Mouse (Mus musculus): ENCODE data around the gene Clns1a. TPM values are rescaled to one million over a fixed set of nuclear protein-coding genes. Genes with fewer than 3 reads are reported as not detected.

Gene Clns1a
- polyA plus RNA-seq, 1 experiment from 2014 or later = 205 TPM

GRCm38 (mm10) chr7:97756967-97757881 is 60.8 kb downstream of the Clns1a start:
- Histone ChIP-seq H3K27me3 (ENCODE audit: insufficient read depth, low read length) (no peaks in the 10 kb centered on the region), H3K4me3 (ENCODE audit: low read length) (no peak overlapping the region), H3K9me3 (ENCODE audit: low read length) (no peaks in the 10 kb centered on the region), H3K27ac (ENCODE audit: low read length) (no peak overlapping the region), H3K4me2 (replicated peaks; ENCODE audit: low read depth, low read length) (no peak overlapping the region), H3K9ac (replicated peaks; ENCODE audit: low read length) (no peak overlapping the region), H3K4me1 (ENCODE audit: insufficient read depth, low read length) (no peaks in the 10 kb centered on the region), H3K36me3 (ENCODE audit: insufficient read depth, low read length) (no peaks in the 10 kb centered on the region)
- WGBS = 64% methylated on average over 18 of the region's 18 CpGs
- ATAC-seq (ENCODE audit: low FRiP score, low TSS enrichment) = no peak

- Histone ChIP-seq H3K27me3 (ENCODE audit: insufficient read depth, low read length) (no peaks in the 10 kb centered on the region), H3K4me3 (ENCODE audit: low read length) (no peak overlapping the region), H3K4me1 (ENCODE audit: insufficient read depth, low read length) (no peaks in the 10 kb centered on the region), H3K27ac (ENCODE audit: low read length) (no peak overlapping the region), H3K9me3 (ENCODE audit: low read length) (no peaks in the 10 kb centered on the region), H3K36me3 (ENCODE audit: insufficient read depth, low read length) (no peaks in the 10 kb centered on the region), H3K9ac (replicated peaks; ENCODE audit: low read length) (no peak overlapping the region), H3K4me2 (replicated peaks; ENCODE audit: low read depth, low read length) (no peak overlapping the region)
- ATAC-seq (ENCODE audit: low FRiP score, low TSS enrichment) = no peak
- 62% methylated on average over 11 of the region's 11 CpGs for WGBS
Observed at GRCm38 (mm10) chr7:97764591-97764990, 68.2 kb downstream of the Clns1a start.

GRCm38 (mm10) chr7:97765181-97765962 is 68.9 kb downstream of the Clns1a start:
- H3K4me1 ChIP-seq (ENCODE audit: insufficient read depth, low read length) = no peaks in the 10 kb centered on the region
- H3K27ac ChIP-seq (ENCODE audit: low read length) = no peak overlapping the region
- no peaks in the 10 kb centered on the region for H3K9me3 ChIP-seq (ENCODE audit: low read length)
- no peaks in the 10 kb centered on the region for H3K27me3 ChIP-seq (ENCODE audit: insufficient read depth, low read length)
- no peak overlapping the region for H3K9ac ChIP-seq (replicated peaks; ENCODE audit: low read length)
- no peak overlapping the region for H3K4me3 ChIP-seq (ENCODE audit: low read length)
- 86% methylated on average over 21 of the region's 21 CpGs for WGBS
- ATAC-seq (ENCODE audit: low FRiP score, low TSS enrichment) = no peak
- no peak overlapping the region for H3K4me2 ChIP-seq (replicated peaks; ENCODE audit: low read depth, low read length)
- H3K36me3 ChIP-seq (ENCODE audit: insufficient read depth, low read length) = no peaks in the 10 kb centered on the region

DNA sequence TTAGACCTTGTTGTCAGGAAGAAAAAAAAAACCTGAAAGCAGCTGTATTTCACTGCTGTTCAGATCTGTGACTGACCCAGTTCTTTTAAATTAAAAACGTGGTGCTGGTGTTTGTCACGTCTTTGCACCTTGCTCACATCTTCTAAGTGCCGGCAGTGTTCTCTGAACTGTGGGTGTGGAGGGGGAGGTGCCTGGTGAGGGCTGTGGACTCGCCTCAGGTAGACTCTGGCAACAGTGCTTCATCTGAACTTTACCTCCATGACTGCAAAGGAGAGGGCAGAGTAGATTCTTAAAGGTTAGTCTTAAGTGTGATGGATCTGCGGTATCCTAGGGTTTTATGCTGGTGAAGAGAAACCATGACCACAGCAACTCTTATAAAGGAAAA is 69.5 kb downstream of the Clns1a start:
- Histone ChIP-seq H3K36me3 (ENCODE audit: insufficient read depth, low read length) (no peaks in the 10 kb centered on the region), H3K27ac (ENCODE audit: low read length) (no peak overlapping the region), H3K9me3 (ENCODE audit: low read length) (no peaks in the 10 kb centered on the region), H3K4me2 (replicated peaks; ENCODE audit: low read depth, low read length) (no peak overlapping the region), H3K27me3 (ENCODE audit: insufficient read depth, low read length) (no peaks in the 10 kb centered on the region), H3K9ac (replicated peaks; ENCODE audit: low read length) (no peak overlapping the region), H3K4me3 (ENCODE audit: low read length) (no peak overlapping the region), H3K4me1 (ENCODE audit: insufficient read depth, low read length) (no peaks in the 10 kb centered on the region)
- no peak for ATAC-seq (ENCODE audit: low FRiP score, low TSS enrichment)
- 80% methylated on average over 5 of the region's 5 CpGs for WGBS

DNA sequence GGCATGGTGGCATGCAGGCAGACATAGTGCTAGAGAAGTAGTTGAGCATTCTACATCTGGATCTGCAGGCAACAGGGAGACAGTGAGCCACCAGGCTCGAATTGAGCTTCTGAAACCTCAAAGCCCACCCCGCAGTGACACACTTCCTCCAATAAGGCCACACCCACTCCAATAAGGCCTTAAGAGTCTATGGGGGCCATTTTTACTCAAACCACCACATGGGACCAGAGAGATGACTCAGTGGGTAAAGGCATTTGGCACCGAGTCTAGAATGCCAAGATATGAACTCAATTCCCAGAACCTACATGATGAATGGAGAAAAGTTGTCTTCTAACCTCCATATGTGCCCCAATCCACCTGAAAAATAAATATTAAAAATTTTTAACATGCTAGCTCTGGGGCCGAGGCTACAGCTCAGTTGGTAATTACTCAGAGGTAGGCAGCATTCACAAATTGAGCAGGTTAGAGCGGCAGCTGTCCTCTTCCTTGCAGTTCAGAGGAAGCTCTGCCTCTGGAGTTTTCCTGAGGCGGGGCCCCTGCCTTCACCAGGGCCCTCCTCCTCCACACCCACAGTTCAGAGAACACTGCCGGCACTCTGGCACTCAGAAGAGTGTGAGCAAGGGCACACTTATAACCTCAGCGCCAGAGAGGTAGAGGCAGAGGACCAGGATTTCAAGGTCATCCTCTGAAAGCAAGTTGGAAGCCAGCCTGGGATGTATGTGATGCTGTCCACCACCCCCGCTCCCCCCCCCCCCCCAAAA is 70.2 kb downstream of the Clns1a start:
- Histone ChIP-seq H3K27ac (ENCODE audit: low read length) (no peak overlapping the region), H3K9me3 (ENCODE audit: low read length) (no peaks in the 10 kb centered on the region), H3K4me1 (ENCODE audit: insufficient read depth, low read length) (no peaks in the 10 kb centered on the region), H3K27me3 (ENCODE audit: insufficient read depth, low read length) (no peaks in the 10 kb centered on the region), H3K36me3 (ENCODE audit: insufficient read depth, low read length) (no peaks in the 10 kb centered on the region), H3K9ac (replicated peaks; ENCODE audit: low read length) (no peak overlapping the region), H3K4me2 (replicated peaks; ENCODE audit: low read depth, low read length) (no peak overlapping the region), H3K4me3 (ENCODE audit: low read length) (no peak overlapping the region)
- no peak for ATAC-seq (ENCODE audit: low FRiP score, low TSS enrichment)
- WGBS = 71% methylated on average over 9 of the region's 9 CpGs

- Histone ChIP-seq H3K4me2 (replicated peaks; ENCODE audit: low read depth, low read length) (no peak overlapping the region), H3K9ac (replicated peaks; ENCODE audit: low read length) (no peak overlapping the region), H3K27ac (ENCODE audit: low read length) (no peak overlapping the region), H3K27me3 (ENCODE audit: insufficient read depth, low read length) (no peaks in the 10 kb centered on the region), H3K36me3 (ENCODE audit: insufficient read depth, low read length) (no peaks in the 10 kb centered on the region), H3K4me3 (ENCODE audit: low read length) (no peak overlapping the region), H3K9me3 (ENCODE audit: low read length) (no peaks in the 10 kb centered on the region), H3K4me1 (ENCODE audit: insufficient read depth, low read length) (no peaks in the 10 kb centered on the region)
- WGBS = 79% methylated on average over 8 of the region's 8 CpGs
- ATAC-seq (ENCODE audit: low FRiP score, low TSS enrichment) = no peak
Observed at GRCm38 (mm10) chr7:97767841-97768240, 71.4 kb downstream of the Clns1a start.

GRCm38 (mm10) chr7:97769020-97769419 is 72.6 kb downstream of the Clns1a start:
- Histone ChIP-seq H3K36me3 (ENCODE audit: insufficient read depth, low read length) (no peaks in the 10 kb centered on the region), H3K27me3 (ENCODE audit: insufficient read depth, low read length) (no peaks in the 10 kb centered on the region), H3K4me2 (replicated peaks; ENCODE audit: low read depth, low read length) (no peak overlapping the region), H3K9ac (replicated peaks; ENCODE audit: low read length) (no peak overlapping the region), H3K9me3 (ENCODE audit: low read length) (no peaks in the 10 kb centered on the region), H3K27ac (ENCODE audit: low read length) (no peak overlapping the region), H3K4me1 (ENCODE audit: insufficient read depth, low read length) (no peaks in the 10 kb centered on the region), H3K4me3 (ENCODE audit: low read length) (no peak overlapping the region)
- WGBS = 77% methylated on average over 4 of the region's 4 CpGs
- ATAC-seq (ENCODE audit: low FRiP score, low TSS enrichment) = no peak

Other genes starting within 250 kb of the Clns1a start
- gene Kctd14, start 245.3 kb upstream of the Clns1a start, polyA plus RNA-seq (2015; fragmentation: Nextera tagmentation; extraction: Ambion mirVana) = 1.2 and 1.4 TPM in 2 replicates
- 59.2 and 60.4 TPM in 2 replicates for gene Ints4, start 215.7 kb upstream of the Clns1a start, polyA plus RNA-seq (2015; fragmentation: Nextera tagmentation; extraction: Ambion mirVana)
- 57.5 and 58.5 TPM in 2 replicates for gene Aamdc, start 117.1 kb upstream of the Clns1a start, polyA plus RNA-seq (2015; fragmentation: Nextera tagmentation; extraction: Ambion mirVana)
- gene Rsf1, start 116.7 kb upstream of the Clns1a start, polyA plus RNA-seq (2015; fragmentation: Nextera tagmentation; extraction: Ambion mirVana) = 18.8 and 20.9 TPM in 2 replicates
- gene Aqp11, start 41.7 kb downstream of the Clns1a start, polyA plus RNA-seq (2015; fragmentation: Nextera tagmentation; extraction: Ambion mirVana) = 25.6 and 29.4 TPM in 2 replicates
- 17.9 and 18.1 TPM in 2 replicates for gene Pak1, start 91.9 kb downstream of the Clns1a start, polyA plus RNA-seq (2015; fragmentation: Nextera tagmentation; extraction: Ambion mirVana)
- not detected in 2 replicates for gene Gdpd4, start 223.3 kb downstream of the Clns1a start, polyA plus RNA-seq (2015; fragmentation: Nextera tagmentation; extraction: Ambion mirVana)